Mouse (Mus musculus) lung, adult 2 months (tissue): Measurements from ENCODE around the gene Olfr943.

Source experiments
- CTCF ChIP-seq: fragments of 200-500 bp; IDR thresholded peaks from 2 replicates; pipeline ENCODE4 v1.5.1; 2011; ENCODE audit warnings: mild to moderate bottlenecking, low read length, control low read depth; ENCODE audit not compliant: insufficient read depth
- POLR2A ChIP-seq: fragments of 200-500 bp; IDR thresholded peaks from 2 replicates; pipeline ENCODE4 v1.6.1; 2011; ENCODE audit warnings: low read depth, mild to moderate bottlenecking, control low read depth, low read length, borderline replicate concordance; ENCODE audit errors: extremely low read depth

DNA sequence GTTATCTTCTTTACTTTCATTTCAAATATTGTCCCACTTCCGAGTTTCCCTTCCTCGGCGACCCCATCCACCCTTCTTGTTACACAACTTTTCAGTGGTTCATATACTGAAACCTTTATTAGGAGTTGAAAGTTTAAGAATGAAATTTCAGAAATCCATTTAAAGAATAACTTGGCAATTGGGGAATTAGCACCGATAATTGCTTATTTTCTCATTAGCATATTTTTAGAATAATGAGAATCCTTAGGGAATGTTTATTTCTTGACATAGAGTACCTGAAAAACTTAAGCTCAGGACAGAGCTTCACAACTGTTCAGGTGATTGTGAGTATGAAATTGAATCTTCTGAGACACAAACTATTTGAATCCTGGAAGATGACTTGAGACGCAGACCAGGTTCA lies at the start of gene Olfr943:
- TF ChIP-seq CTCF (no peak), POLR2A (no peak)
